Mouse (Mus musculus) bone marrow macrophage, adult 2 months (primary cell): Measurements from ENCODE around the gene Tsga10ip. TPM values are rescaled to one million over a fixed set of nuclear protein-coding genes. Genes with fewer than 3 reads are reported as not detected.

ENCODE experiments used
- H3K27ac ChIP-seq: 2 replicates; pipeline ENCODE4 v1.5.1; 2012; ENCODE audit warnings: low read depth, low read length; ENCODE audit not compliant: insufficient read depth
- H3K4me1 ChIP-seq: 2 replicates; pipeline ENCODE4 v1.6.1; 2012; ENCODE audit warnings: low read length; ENCODE audit not compliant: control insufficient read depth, insufficient read depth
- H3K4me3 ChIP-seq: 2 replicates; pipeline ENCODE4 v1.5.1; 2012; ENCODE audit warnings: mild to moderate bottlenecking, low read length, moderate library complexity; ENCODE audit not compliant: insufficient read depth
- CTCF ChIP-seq: IDR thresholded peaks from 2 replicates; pipeline ENCODE4 v1.5.1; 2012; ENCODE audit warnings: low read depth, mild to moderate bottlenecking, low read length, moderate library complexity
- POLR2A ChIP-seq: IDR thresholded peaks from 2 replicates; pipeline ENCODE4 v1.6.1; 2012; ENCODE audit warnings: mild to moderate bottlenecking, low read depth, low read length, borderline replicate concordance
- polyA plus RNA-seq: library from polyadenylated mRNA; stranded (reverse); fragments of >200 nt; gene quantifications from 2 replicates; pipeline ENCODE4 v1.2.4, GENCODE M21; 2012; ENCODE audit not compliant: missing spikeins, insufficient read depth, insufficient read length

The Tsga10ip gene
- polyA plus RNA-seq, 1 experiment: not detected

DNA sequence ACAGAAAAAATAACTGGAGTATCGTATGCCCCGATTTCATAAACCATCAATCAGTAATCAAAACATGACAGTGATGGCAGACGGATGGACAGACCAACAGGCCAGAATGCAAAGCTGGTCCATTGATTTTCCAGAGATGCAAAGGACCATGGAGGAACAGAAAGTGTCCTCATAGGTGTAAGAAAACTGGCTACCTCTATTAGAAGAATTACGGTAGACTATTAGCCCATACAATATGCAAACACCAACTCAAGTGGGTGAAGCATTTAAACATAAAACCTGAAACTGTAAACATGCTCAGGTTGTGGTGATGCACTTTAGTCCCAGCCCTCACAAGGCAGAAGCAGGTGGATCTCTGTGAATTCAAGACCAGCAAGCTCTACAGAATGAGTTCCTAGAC, 7.0 kb downstream of the Tsga10ip start:
- H3K27ac ChIP-seq: no peak overlapping the region
- H3K4me3 ChIP-seq: no peak overlapping the region
- TF ChIP-seq POLR2A (no peak), CTCF (no peak)
- H3K4me1 ChIP-seq: peaks cover 13% of the 10 kb centered on the region

DNA sequence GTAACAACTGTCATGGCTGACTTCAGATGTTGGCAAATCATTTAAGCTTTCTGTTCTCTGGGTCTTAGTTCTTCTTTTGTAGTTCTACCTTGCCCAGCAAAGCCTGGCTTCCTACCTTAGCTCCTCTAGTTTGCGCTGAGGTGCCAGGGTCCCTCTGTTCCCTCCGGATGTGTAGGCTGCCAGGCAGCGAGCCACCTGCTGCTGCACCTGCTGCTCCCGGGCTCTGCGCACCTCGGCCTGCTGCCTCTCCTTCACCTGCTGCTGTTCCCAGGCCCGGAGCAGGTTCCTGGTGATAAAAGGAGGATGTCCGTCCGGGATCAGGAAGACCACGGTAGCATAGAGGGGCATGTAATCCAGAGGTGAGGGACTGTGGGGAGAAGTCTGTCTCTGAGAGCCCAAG, 8.2 kb downstream of the Tsga10ip start:
- Histone ChIP-seq H3K4me1 (peaks cover 13% of the 10 kb centered on the region), H3K4me3 (no peak overlapping the region), H3K27ac (no peak overlapping the region)
- TF ChIP-seq CTCF (no peak), POLR2A (no peak)

DNA sequence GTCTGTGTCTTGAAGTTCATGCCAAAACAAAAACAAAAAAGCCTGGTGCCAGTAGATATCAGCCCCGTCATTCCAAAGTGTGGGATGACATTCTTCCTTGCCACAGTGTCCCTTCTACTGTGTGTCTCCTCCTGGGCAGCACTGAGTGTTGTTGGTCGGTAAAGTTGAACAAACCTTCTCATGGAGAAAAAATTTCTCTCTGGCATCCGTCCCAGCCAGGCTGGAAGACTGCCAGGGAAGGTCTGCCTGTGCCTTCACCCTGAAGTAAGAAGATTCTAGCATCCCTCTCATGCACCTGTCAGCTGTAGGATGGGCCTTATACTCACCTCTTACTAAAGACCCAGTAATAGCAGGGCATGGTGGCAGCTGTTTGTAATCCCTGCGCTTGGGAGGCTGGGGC, 9.4 kb downstream of the Tsga10ip start:
- no peak for TF ChIP-seq POLR2A
- TF ChIP-seq CTCF: no peak
- no peak overlapping the region for H3K4me3 ChIP-seq
- H3K27ac ChIP-seq: no peak overlapping the region
- peaks cover 13% of the 10 kb centered on the region for H3K4me1 ChIP-seq

DNA sequence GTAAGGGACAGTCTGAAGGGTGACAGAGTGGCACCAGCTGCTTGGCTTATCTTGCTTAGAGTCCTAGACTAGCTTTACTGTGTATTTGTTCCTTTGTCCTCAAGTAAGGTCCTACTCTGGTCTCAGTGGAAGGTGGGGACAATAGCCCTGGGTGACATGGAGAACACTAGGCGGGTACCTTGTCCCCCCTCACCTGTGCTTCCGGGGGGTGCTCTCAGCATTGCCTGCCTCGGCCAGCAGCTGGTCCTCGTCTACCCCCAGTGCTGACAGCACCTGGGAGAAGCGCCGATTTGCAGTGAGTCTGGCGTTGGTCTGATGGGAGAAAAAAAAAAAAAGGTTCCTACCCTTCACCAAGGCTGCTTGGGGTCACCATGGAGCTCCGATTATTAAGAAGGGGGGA, 11.9 kb downstream of the Tsga10ip start:
- peaks cover 22% of the 10 kb centered on the region for H3K4me1 ChIP-seq
- H3K27ac ChIP-seq: no peak overlapping the region
- TF ChIP-seq CTCF (no peak), POLR2A (no peak)
- peak overlapping the region; percentile 96 for H3K4me3 ChIP-seq

DNA sequence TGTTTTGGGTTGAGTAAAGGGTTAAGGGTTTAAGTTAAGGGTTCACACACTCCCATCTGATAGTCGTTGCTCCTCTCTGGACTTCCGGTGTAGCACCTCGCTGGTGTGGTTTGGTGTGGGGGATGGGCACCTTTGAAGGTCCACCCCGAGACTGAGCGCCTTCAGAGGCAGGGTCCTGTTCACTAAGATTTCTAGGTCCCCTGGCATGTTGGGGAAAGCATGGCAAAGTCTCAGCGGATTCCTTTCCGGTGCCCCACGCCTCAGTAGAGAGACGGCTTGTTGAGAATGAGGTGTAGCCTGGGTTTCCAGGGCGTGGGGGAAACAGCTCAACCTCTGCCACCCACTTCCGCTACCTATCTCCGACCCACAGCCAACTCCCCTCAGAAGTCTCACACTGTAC, 12.7 kb downstream of the Tsga10ip start:
- Histone ChIP-seq H3K4me3 (peak overlapping the region; percentile 96), H3K27ac (peak overlapping the region; percentile 78), H3K4me1 (peaks cover 15% of the 10 kb centered on the region)
- TF ChIP-seq POLR2A (no peak), CTCF (no peak)

DNA sequence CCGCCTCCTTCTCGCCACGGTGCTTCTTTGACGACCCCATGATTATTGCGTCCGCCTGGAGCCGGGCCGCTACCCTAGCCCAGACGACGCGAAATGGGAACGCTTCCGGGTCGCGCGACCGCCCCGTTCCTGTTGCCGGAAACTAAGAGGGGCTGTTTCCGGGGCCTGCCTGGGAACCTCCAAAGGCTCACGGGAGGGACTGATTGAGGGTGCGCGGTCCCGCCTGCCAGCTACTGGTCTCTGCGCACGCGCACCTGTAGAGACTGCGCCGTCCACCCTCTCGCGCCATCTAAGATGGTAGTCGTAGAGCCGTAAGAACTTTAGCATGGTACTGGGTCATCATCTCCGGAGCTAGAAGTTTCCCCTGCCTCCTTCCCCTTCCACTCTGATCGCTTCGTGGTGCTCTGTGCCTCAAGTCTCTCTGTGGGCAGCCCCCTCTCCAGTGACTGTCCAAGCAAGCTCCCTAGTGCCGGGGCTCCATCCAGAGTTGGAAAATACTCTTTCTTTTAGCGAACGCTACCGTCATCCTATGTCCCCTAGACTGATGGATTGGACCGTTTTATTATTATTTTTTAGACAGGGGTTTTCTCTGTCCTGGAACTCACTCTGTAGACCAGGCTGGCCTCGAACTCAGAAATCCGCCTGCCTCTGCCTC, 13.6 kb downstream of the Tsga10ip start, which contains the start of gene Sart1:
Gene Sart1, minus strand, starts transcription at position 116 of the 655 bp plus-strand sequence.
- no peak for TF ChIP-seq POLR2A
- Histone ChIP-seq H3K4me1 (peaks cover 9% of the 10 kb centered on the region), H3K4me3 (peak within 1 kb of the TSS; percentile 96), H3K27ac (peak within 1 kb of the TSS; percentile 78)

DNA sequence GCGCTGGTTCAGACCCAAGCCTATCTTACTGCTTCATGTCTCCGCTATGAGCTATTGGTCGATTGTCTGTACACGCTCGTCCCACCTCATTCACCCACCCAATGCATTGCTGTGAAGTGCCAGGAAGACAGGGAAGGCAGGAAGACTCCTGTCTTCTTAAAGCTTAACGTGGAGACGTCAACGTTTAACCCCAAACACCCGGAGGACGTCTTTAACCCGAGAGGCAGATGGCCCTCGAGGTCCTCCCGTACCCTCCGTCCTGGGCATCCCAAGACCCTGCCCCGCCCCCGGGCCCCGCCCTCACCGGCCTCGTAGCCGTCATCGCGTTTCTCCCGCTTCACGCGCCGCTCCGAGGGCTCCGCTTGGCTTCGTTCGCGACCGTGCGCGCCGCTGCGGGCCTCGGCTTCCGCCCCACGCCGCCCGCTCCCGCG, 14.3 kb downstream of the Tsga10ip start:
- TF ChIP-seq CTCF (no peak), POLR2A (no peak)
- peak overlapping the region; percentile 90 for H3K4me3 ChIP-seq
- peaks cover 9% of the 10 kb centered on the region for H3K4me1 ChIP-seq
- peak overlapping the region; percentile 67 for H3K27ac ChIP-seq

DNA sequence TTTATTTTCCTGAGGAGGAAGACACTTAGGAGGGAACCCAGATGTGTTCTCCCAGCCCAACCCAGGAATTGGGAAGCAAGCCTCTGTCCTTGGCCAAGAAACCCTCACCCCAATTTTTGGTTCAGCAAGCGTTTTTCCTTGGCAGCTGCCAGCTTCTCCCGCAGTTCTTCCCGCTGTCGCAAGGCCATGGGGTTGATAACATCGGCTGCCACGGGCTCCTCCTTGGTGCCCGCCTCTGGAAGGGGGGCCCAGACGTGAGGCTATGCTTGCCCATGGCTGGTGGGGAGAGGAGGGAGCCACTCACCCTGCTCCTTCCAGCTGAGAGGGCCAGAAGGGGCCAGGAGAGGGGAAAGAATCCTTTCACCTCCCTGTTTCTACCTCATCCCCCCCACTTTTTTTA, 17.6 kb downstream of the Tsga10ip start:
- TF ChIP-seq POLR2A: no peak
- TF ChIP-seq CTCF: no peak
- Histone ChIP-seq H3K4me1 (peaks cover 9% of the 10 kb centered on the region), H3K27ac (no peak overlapping the region), H3K4me3 (no peak overlapping the region)

DNA sequence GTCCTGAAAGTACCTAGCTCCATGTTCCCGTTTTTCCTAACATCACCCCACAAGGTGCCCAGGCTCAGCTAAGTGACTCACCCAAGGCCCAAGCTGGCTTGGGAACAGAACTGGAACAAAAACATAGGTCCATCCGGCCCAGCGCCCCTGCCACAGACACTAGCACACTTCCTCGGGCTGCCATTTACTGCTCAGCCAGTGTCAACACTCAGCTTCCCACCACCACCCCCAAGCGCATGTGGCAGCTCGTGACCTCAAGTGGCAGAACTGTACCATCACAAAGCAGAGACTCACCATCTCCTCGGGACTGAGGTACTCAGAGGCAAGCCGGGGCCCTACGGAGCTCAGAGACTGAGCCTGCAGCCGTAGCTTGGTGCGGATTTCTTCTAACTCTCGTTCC, 19.0 kb downstream of the Tsga10ip start:
- H3K4me3 ChIP-seq: no peak overlapping the region
- H3K27ac ChIP-seq: no peak overlapping the region
- peaks cover 9% of the 10 kb centered on the region for H3K4me1 ChIP-seq
- TF ChIP-seq CTCF: no peak
- no peak for TF ChIP-seq POLR2A

DNA sequence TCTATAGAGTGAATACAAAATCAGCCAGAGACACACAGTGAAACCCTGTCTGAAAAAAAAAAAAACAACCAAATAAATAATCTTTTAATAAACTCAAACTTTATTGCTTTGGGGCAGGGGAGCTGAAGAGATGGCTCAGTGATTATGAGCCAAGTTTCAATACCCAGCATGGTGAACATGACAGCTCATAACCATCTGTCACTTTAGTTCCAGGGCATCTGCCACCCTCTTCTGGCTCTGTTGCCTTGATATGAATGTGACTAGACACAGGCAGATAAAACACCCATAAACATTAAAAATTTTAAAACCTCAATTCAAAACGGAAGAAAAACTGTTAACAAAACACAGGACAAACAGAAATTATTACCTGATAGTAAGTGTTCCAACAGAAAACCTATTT, 24.9 kb downstream of the Tsga10ip start:
- TF ChIP-seq POLR2A (no peak), CTCF (no peak)
- no peak overlapping the region for H3K4me3 ChIP-seq

DNA sequence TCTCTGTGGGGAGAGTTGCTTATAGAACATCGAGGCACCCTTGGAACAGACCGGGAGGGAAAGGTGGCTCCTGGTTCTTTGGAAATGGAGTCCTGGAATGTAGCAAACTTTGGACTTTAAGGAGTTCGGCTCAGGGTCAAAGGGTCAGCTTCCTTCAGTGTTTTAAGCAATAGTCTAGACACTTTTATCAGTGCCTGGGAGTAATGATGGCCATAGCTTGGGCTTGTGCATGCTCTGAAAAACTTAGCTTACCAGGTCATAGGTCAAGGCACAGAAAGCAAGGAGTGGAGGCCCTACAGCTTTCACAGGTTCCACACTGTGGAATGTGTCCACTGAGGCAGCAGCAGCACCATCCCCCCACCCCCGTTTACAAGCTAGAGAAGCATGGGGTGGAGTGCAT, 27.6 kb downstream of the Tsga10ip start:
- no peak overlapping the region for H3K4me3 ChIP-seq
- H3K27ac ChIP-seq: no peak overlapping the region
- TF ChIP-seq CTCF: no peak
- no peak for TF ChIP-seq POLR2A
- no peaks in the 10 kb centered on the region for H3K4me1 ChIP-seq

More for the DNA sequence above, 24.9 kb downstream of the Tsga10ip start:
- H3K4me1 ChIP-seq: no peaks in the 10 kb centered on the region
- no peak overlapping the region for H3K27ac ChIP-seq
